ENCODE assay signal across 9 mouse cellular contexts in the genomic region with DNA sequence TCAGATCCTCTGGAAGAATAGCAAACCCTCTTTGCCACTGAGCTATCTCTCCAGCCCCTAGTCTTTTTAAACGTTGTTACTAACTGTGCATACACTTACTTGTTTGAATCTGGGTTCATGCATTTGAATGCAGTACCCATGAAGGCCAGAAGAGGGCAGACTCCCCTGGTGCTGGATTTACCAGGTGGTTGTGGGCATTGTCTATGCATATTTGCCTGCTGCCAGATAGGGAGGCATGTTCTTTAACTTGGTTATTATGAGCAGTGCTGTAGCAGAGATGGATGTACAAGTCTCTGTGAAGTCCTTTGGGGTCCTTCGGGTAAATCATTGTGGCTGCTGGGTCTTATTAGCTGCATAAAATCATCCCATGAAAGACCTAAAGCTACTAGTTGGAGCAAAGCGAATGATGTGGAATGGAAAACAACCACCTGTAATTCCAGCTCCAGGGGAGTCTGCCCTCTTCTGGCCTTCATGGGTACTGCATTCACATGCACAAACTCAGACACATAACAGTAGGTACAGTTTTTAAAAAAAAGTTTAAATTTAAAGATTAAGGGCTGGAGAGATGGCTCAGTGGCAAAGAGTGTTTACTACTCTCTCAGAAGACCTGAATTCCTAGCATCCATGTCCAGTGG.
DNase-seq lines count a peak whose midpoint lies in the region; ATAC-seq lines count a peak whose summit lies in the region.
"Had no signal": no experiment of that assay in that cellular context is flagged by ENCODE, and none has a peak within 500 bp of the region (broad histone marks: within the 10 kb centered on the region; RNA-seq: fewer than 3 reads in every experiment).

No protein-coding gene starts in this region.

- no peak overlapping the region for H3K9ac ChIP-seq in hindbrain, embryonic 12.5 days
- H3K9ac ChIP-seq: stomach, embryonic 15.5 days had no signal

- H3K27me3 ChIP-seq in hindbrain, embryonic 10.5 days (ENCODE audit: insufficient read depth, poor library complexity, severe bottlenecking): no peaks in the 10 kb centered on the region
- no peaks in the 10 kb centered on the region for H3K27me3 ChIP-seq in hindbrain, embryonic 12.5 days
- H3K27me3 ChIP-seq: stomach, embryonic 15.5 days had no signal

- H3K4me2 ChIP-seq in hindbrain, embryonic 12.5 days (replicated peaks): no peak overlapping the region
- H3K4me2 ChIP-seq: stomach, embryonic 15.5 days had no signal

- H3K36me3 ChIP-seq in hindbrain, embryonic 10.5 days: no peaks in the 10 kb centered on the region
- H3K36me3 ChIP-seq in hindbrain, embryonic 12.5 days: no peaks in the 10 kb centered on the region
- H3K36me3 ChIP-seq: stomach, embryonic 15.5 days had no signal

- WGBS in hindbrain, embryonic 10.5 days: 83% methylated on average over 3 of the region's 3 CpGs
- 75% methylated on average over 3 of the region's 3 CpGs for WGBS in hindbrain, embryonic 12.5 days

- peak; percentile 45 for DNase-seq in hindbrain, embryonic 10.5 days (ENCODE audit: low spot score)
- peak; percentile 44 for DNase-seq in urinary bladder, postnatal 14 days (ENCODE audit: low spot score)
- DNase-seq in urinary bladder, postnatal 4 days (ENCODE audit: low spot score in 2 of 2): no peak
- peak; percentile 70 to 78 for DNase-seq in cerebellum, postnatal 25 days
- DNase-seq in kidney, adult 8-10 months: peak; percentile 4 to 57
- peak; percentile 33 for DNase-seq in mesoderm, embryonic 11.5 days (ENCODE audit: low read depth, low spot score)
- no peak for DNase-seq in natural killer cell, adult 2 months (ENCODE audit: low spot score in 2 of 2)

- no peak overlapping the region for H3K4me3 ChIP-seq in hindbrain, embryonic 10.5 days
- no peak overlapping the region for H3K4me3 ChIP-seq in hindbrain, embryonic 12.5 days
- H3K4me3 ChIP-seq: stomach, embryonic 15.5 days had no signal

- H3K27ac ChIP-seq in hindbrain, embryonic 10.5 days: no peak overlapping the region
- no peak overlapping the region for H3K27ac ChIP-seq in hindbrain, embryonic 12.5 days
- H3K27ac ChIP-seq: stomach, embryonic 15.5 days had no signal

- no peaks in the 10 kb centered on the region for H3K4me1 ChIP-seq in hindbrain, embryonic 10.5 days (replicated peaks)
- H3K4me1 ChIP-seq in hindbrain, embryonic 12.5 days: no peaks in the 10 kb centered on the region
- H3K4me1 ChIP-seq: stomach, embryonic 15.5 days had no signal

- ATAC-seq in hindbrain, embryonic 12.5 days (ENCODE audit: low FRiP score): no peak

- 0 out of 2 replicates have a peak, but pooled peaks cover 6% of the 10 kb centered on the region for H3K9me3 ChIP-seq in hindbrain, embryonic 10.5 days
- no peaks in the 10 kb centered on the region for H3K9me3 ChIP-seq in hindbrain, embryonic 12.5 days (replicated peaks)
- H3K9me3 ChIP-seq: stomach, embryonic 15.5 days had no signal

Comparison
In these comparisons a context has a peak if more than half of its experiments do, and no peak if none do; other contexts are left out.
1. DNase-seq: peak in hindbrain, embryonic 10.5 days (single experiment), urinary bladder, postnatal 14 days (single experiment), cerebellum, postnatal 25 days (2 of 2), kidney, adult 8-10 months (2 of 2) and mesoderm, embryonic 11.5 days (single experiment); none in urinary bladder, postnatal 4 days (0 of 2) and natural killer cell, adult 2 months (0 of 2).